Mouse (Mus musculus): Measurements from ENCODE around the gene 1700011L22Rik.

DNA sequence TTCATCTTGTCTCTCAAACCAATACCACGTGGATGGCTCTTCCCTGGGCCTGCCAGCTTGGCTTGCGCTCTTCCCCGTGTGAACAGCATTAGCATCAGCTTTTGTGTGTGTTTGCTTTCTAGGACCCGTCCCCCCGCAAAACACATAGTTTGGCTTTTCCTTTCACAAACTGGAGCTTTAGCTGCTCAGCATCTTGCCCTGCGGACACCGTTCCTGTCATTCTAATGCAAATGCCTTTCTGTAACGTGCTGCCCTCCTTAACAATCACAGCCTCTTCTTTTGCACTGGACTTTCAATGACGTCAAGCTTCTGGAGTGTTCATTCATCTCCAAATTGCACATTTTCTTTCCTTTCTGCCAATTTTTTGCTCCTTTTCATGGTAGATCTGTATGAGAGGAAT, 24.0 kb downstream of the 1700011L22Rik start:
- TF ChIP-seq CTCF (IDR thresholded peaks at IDR 0.05; ENCODE audit: extremely low read depth, insufficient read depth, low read length) (no peak), POLR2A (IDR thresholded peaks at IDR 0.05; ENCODE audit: extremely low read depth, insufficient read depth, low read length) (no peak)
